12 mouse cellular contexts compared by ENCODE assay signal in the genomic region with DNA sequence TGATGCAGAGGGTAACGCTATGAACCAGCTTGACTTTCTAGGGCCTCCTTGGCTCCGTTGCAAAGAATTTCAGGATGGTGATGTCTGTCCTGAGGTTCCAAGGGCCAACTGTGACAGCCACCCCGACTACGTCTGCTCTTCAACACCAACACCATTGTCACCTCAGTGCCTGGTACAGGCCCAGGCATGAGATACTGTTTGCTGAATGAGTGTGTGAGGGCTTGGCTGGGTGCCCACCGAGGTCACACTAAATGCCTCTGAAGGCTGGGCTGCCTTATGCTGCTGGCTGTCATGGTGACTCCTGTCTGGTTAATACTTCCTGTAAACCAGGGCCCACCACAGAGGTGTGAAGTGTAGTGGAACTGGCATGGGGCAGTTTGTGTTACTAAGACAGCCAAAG.
DNase-seq lines count a peak whose midpoint lies in the region; ATAC-seq lines count a peak whose summit lies in the region.
"Had no signal": no experiment of that assay in that cellular context is flagged by ENCODE, and none has a peak within 500 bp of the region (broad histone marks: within the 10 kb centered on the region; RNA-seq: fewer than 3 reads in every experiment).

No protein-coding gene starts in this region.

- H3K4me1 ChIP-seq in neural tube, embryonic 14.5 days (ENCODE audit: control insufficient read depth, insufficient read depth, low read length) = 0 out of 2 replicates have a peak, but pooled peaks cover 2% of the 10 kb centered on the region
- no peaks in the 10 kb centered on the region for H3K4me1 ChIP-seq in midbrain, embryonic 16.5 days (ENCODE audit: control insufficient read depth, insufficient read depth, low read length)
- H3K4me1 ChIP-seq: embryonic facial prominence, embryonic 12.5 days; heart, embryonic 13.5 days had no signal

- H3K4me2 ChIP-seq in neural tube, embryonic 14.5 days (ENCODE audit: low read depth, low read length) = no peak overlapping the region
- no peak overlapping the region for H3K4me2 ChIP-seq in midbrain, embryonic 16.5 days (ENCODE audit: low read length)
- H3K4me2 ChIP-seq: embryonic facial prominence, embryonic 12.5 days; heart, embryonic 13.5 days; liver, embryonic 11.5 days had no signal

- peak; percentile 68 for ATAC-seq in neural tube, embryonic 14.5 days (ENCODE audit: low read depth)
- ATAC-seq in midbrain, embryonic 16.5 days = no peak

- H3K4me3 ChIP-seq in neural tube, embryonic 14.5 days (ENCODE audit: low read depth, low read length) = no peak overlapping the region
- H3K4me3 ChIP-seq in midbrain, embryonic 16.5 days (ENCODE audit: low read depth, low read length) = no peak overlapping the region
- H3K4me3 ChIP-seq: embryonic facial prominence, embryonic 12.5 days; heart, embryonic 13.5 days had no signal

- no peaks in the 10 kb centered on the region for H3K9me3 ChIP-seq in neural tube, embryonic 14.5 days (ENCODE audit: control insufficient read depth, low read length)
- H3K9me3 ChIP-seq in midbrain, embryonic 16.5 days (replicated peaks; ENCODE audit: control insufficient read depth, low read length, poor library complexity, severe bottlenecking) = peaks cover 4% of the 10 kb centered on the region

- H3K9ac ChIP-seq in neural tube, embryonic 14.5 days (replicated peaks; ENCODE audit: low read depth, low read length) = no peak overlapping the region
- H3K9ac ChIP-seq in midbrain, embryonic 16.5 days (ENCODE audit: low read depth, low read length) = no peak overlapping the region
- H3K9ac ChIP-seq: embryonic facial prominence, embryonic 12.5 days; heart, embryonic 13.5 days had no signal

- peak overlapping the region; percentile 36; the same call in 1 of the 2 replicates for H3K27ac ChIP-seq in neural tube, embryonic 14.5 days (ENCODE audit: low read depth, low read length)
- H3K27ac ChIP-seq in midbrain, embryonic 16.5 days (ENCODE audit: low read length) = peak overlapping the region; percentile 29; the same call in 1 of the 2 replicates
- H3K27ac ChIP-seq: embryonic facial prominence, embryonic 12.5 days; heart, embryonic 13.5 days had no signal

- H3K27me3 ChIP-seq in neural tube, embryonic 14.5 days (ENCODE audit: control insufficient read depth, insufficient read depth, low read length) = no peaks in the 10 kb centered on the region
- H3K27me3 ChIP-seq in midbrain, embryonic 16.5 days (ENCODE audit: control insufficient read depth, insufficient read depth, low read depth, low read length) = no peaks in the 10 kb centered on the region
- H3K27me3 ChIP-seq: embryonic facial prominence, embryonic 12.5 days; heart, embryonic 13.5 days had no signal

- WGBS in neural tube, embryonic 14.5 days = 75% methylated on average over 5 of the region's 5 CpGs
- 85% methylated on average over 5 of the region's 5 CpGs for WGBS in midbrain, embryonic 16.5 days

- H3K36me3 ChIP-seq in neural tube, embryonic 14.5 days (ENCODE audit: control insufficient read depth, insufficient read depth, low read length) = no peaks in the 10 kb centered on the region
- no peaks in the 10 kb centered on the region for H3K36me3 ChIP-seq in midbrain, embryonic 16.5 days (ENCODE audit: control insufficient read depth, insufficient read depth, low read length)
- H3K36me3 ChIP-seq: embryonic facial prominence, embryonic 12.5 days; heart, embryonic 13.5 days had no signal

- DNase-seq in heart, adult 11 months = peak; percentile 85
- DNase-seq in heart, adult 8-10 months (ENCODE audit: low spot score) = no peak
- DNase-seq in neural tube, embryonic 10.5 days (ENCODE audit: extremely low spot score, low spot score) = no peak
- peak; percentile 19 to 50 for DNase-seq in cerebellum, postnatal 25 days
- no peak for DNase-seq in adrenal gland, postnatal 36 days
- DNase-seq in MN1 (ENCODE audit: low spot score) = no peak
- DNase-seq: gastrocnemius, postnatal 14 days had no signal

Comparison
In these comparisons a context has a peak if more than half of its experiments do, and no peak if none do; other contexts are left out.
1. DNase-seq: peak in heart, adult 11 months (single experiment) and cerebellum, postnatal 25 days (2 of 2); none in heart, adult 8-10 months (single experiment), neural tube, embryonic 10.5 days (single experiment), adrenal gland, postnatal 36 days (0 of 2) and MN1 (single experiment).